Mouse (Mus musculus) lung, postnatal 36 days (tissue): ENCODE measurements at regions not wholly inside any gene's neighbourhood (a gene's known extent, or its start where the extent isn't known, plus 50 kb on each side); places are given as distances from the start of the nearest gene placed in this dataset.

Source experiments
- DNase-seq: peaks from one replicate; pipeline ENCODE4 v3.0.0; 2022; ENCODE audit warnings: mixed read lengths

- DNase-seq = peak; percentile 85
These were observed 98.2 kb upstream of the Mgme1 start for GRCm38 (mm10) chr2:144172100-144172770.

- no peak for DNase-seq
These were observed 96.9 kb upstream of the Mgme1 start for GRCm38 (mm10) chr2:144173358-144174106.

DNA sequence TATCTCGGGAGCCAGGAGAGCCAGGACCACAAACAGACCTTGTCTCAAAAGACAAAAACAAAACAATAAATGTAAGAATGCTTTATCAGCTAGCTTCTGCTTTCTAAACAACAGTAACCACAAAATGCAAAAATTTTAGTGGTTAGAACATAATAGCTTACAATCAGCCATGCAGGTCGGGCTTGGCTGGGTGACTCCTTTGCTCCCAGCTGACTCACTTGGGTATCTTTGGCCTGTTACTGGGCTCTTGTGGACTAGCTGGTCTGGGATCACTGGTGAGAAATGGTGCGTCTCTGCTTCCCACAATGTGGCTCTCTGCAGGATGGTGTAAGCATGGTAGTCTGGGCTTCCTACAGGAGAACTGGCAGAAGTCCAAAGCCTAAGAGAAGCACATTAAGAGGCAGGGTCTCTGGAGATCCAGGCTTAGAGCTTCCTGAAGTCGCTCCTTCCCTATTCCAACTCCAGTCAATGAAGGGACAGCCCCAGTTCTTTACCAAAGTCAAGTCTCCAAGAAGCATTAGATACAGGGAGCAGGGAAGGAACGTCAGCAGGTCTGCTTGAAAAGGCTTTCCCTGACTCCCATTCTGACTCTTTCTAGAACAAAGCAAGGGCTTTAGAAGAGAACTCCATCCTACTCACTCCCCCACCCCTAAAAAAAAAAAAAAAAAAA is 96.0 kb upstream of the Mgme1 start:
- no peak for DNase-seq

GRCm38 (mm10) chr2:144176508-144177170 is 93.8 kb upstream of the Mgme1 start:
- no peak for DNase-seq

- no peak for DNase-seq
These were observed 93.2 kb upstream of the Mgme1 start for GRCm38 (mm10) chr2:144177268-144177667.

DNA sequence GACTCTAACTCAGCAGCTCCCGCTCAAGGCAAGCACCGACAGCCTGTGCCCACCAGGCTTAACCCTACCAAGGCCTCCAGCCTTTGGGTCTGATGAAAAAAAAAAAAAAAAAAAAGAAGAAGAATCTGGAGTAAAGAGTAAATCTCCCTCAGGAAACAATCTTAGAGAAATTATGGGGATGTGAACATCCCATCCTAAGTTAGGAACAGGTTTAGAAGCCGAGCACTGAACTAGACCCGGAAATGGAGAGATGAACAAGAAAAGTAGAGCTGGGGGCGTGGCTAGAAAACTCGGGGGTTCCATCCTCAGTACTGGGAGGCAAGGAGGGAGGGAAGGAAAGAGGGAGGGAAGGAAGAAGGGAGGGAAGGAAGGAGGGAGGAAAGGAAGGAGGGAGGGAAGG is 92.5 kb upstream of the Mgme1 start:
- DNase-seq = no peak

- peak; percentile 54 for DNase-seq
These were observed 88.4 kb upstream of the Mgme1 start for GRCm38 (mm10) chr2:144182108-144182507.

- DNase-seq = no peak
These were observed 87.9 kb upstream of the Mgme1 start for GRCm38 (mm10) chr2:144182542-144182941.

- peak; percentile 74 for DNase-seq
These were observed 87.0 kb upstream of the Mgme1 start for GRCm38 (mm10) chr2:144183371-144183944.

GRCm38 (mm10) chr2:144185175-144185574 is 85.3 kb upstream of the Mgme1 start:
- DNase-seq = no peak

GRCm38 (mm10) chr2:144186426-144186825 is 84.0 kb upstream of the Mgme1 start:
- DNase-seq = no peak

DNA sequence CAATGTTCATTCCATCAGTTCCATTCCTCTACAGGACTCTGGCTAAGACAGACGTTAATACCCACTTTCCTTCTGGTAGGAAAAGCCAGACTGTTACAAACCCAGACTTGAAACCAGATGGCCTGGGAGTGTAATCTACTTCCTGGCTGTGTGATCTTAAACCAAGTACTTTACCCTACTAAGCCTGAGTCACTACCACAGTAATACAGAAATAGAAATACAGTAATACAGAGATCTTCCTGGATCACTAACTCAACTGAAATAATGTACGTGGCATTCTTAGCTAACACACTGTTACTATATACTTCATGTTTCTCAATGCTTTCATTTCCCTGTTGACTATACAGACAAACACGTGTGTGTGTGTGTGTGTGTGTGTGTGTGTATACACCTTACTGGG is 82.4 kb upstream of the Mgme1 start:
- DNase-seq = peak; percentile 36

DNA sequence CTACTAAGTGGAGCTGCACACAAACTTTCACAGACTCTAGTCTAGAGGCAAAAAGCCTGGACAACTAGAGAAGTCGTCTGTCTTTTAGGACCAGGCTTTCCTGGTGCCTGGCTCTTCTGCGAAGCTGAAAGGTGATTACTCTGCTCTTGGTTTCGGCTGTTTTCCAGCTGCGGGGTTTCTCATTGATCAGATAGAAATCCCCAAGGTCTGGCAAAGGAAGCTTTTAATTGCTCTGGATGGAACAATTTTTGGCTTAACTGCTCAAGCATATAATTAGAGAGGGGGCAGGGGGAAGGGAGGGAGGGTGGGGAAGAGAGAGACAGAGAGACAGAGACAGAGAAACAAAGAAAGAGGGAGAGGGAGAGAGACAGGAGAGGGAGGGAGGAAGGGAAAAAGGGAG is 82.0 kb upstream of the Mgme1 start:
- DNase-seq = no peak

GRCm38 (mm10) chr2:144189756-144190155 is 80.7 kb upstream of the Mgme1 start:
- DNase-seq = no peak

DNA sequence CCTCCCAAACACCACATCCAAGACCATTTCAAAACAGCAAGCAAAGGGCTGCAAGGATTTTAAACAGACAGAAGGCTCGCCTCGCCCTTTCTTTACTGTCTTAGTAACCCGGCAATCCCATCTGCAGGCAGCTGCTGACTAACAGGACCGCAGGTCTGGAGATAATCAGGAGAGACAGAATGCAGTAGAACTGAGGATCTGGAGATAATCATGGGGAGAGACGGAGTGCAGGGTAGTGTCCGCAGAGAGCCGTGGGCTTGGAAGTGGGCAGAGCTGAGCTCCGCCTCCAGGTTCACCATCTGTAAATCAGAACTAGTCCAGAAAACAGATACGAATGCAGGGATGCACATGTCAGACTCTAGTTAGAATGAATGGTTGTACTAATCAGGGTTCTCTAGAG is 79.4 kb upstream of the Mgme1 start:
- DNase-seq = no peak

DNA sequence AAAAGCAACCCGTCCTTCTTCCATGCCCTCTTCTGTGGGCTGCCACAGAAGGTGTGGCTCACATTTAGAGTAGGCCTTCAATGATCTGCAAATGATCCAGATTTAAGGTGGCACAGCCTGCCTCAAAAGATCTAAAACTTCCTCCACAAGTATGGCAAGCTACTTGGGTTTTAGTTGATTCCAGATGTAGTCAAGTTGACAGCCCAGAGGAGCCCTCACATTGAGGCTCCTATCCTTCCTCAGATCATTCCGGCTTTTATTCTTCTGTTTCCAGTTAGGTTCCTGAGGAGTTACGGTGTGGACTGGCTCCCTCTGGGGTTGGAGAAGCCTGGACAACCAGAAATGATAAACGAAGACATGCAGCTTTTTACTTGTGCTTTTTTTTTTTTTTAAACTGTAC is 78.8 kb upstream of the Mgme1 start:
- DNase-seq = no peak

DNA sequence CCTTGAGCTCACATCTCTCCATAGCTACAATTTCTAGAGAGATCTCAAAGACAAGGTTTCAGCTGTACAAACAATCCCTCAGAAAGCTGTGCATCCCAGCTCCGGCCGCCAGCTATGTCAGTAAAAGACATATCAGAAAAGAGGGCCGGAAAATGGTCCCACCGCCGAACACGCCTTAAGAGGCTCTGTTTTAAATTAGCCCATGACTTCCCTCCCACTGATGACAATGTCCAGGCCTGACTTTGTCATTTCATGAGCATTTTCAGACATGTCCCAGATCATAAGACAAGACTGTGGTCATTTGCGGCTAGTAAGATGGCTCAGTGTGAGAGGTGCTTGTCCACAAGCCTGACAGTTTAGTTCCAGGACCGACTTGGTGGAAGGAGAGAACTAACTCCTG is 78.0 kb upstream of the Mgme1 start:
- DNase-seq = no peak

DNA sequence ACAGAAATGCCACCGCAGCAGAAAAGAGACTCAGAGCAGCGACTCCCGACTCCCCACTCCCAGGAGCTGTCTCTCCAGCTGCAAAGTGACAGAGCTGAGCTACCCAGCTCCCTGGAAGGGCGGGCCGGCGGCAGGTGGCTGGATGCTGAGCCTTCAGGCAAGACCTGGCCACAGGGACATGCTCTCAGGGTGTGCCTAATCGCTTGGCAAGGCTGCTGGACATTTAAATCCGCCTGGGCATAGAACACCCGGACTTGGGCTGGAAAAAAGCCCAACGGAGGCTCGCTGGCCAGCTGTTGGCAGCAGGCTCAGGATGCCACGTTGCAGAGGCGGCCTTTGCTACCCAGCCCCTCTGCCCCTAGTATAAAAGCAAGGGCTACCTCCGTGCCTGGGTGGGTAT is 74.6 kb upstream of the Mgme1 start:
- DNase-seq = no peak

DNA sequence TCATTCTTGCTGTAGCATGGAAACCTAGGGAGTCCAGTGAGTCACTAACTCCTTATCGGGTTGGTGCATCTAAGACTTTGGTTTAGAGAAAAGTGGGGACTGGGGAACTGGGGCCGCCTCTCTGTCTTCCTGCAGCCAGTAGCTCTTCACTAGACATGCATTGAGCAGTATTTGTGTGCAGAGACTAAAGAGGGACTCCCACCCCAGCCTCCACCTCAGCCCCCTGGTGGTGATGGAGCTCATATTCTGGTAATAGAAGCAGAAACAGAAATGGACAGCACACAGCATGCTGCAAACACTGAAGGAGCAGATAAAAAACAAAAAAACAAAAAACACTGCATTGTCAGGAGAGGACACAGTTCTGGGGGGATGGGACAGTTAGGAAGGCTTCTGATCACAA is 73.3 kb upstream of the Mgme1 start:
- DNase-seq = peak; percentile 46

DNA sequence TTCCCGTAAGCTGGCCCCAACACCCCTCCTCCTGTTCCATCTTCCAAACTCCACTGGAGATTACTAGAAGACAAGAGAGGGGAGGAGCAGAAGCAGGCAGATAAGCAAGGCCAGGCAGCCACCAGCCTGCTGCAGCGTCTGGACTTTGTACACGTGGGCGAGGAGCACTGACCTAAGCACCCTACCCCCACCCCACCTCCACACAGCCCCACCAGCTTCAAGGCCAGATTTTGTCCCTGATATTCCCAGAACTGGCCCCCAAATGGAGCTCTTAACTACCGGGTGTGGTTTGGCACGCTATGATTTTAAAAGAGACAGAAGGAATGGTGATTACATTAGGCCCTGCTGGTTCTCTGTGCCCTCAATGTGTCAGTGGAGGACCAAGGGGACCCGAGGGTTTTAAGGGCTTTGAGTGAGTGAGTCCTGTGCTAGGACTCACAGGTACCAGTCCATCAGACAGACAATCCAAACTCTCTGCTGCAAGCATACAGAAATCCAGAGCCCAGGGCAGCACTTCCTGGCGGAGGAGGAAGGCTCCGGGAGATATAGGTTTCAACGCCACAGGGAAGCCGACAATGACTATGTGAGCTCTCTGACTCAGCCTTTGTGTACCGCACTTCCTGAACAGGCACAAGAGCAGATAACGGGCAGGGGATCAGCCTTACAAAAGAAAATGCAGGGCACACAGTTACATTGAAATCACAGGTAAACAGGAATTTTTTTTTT is 72.0 kb upstream of the Mgme1 start:
- DNase-seq = no peak
